Mouse (Mus musculus): ENCODE results near the gene Aak1.
"Not testable (repeated sequence)": the region's sequence is repeated elsewhere in the genome, so short reads cannot be mapped to it uniquely, and the experiment has no call there.

Gene Aak1

GRCm38 (mm10) chr6:87026980-87027379, 177.7 kb downstream of the Aak1 start:
- DNase-seq (ENCODE audit: low spot score): no peak

GRCm38 (mm10) chr6:87028881-87029280, 179.6 kb downstream of the Aak1 start:
- DNase-seq (ENCODE audit: low spot score): no peak

DNA sequence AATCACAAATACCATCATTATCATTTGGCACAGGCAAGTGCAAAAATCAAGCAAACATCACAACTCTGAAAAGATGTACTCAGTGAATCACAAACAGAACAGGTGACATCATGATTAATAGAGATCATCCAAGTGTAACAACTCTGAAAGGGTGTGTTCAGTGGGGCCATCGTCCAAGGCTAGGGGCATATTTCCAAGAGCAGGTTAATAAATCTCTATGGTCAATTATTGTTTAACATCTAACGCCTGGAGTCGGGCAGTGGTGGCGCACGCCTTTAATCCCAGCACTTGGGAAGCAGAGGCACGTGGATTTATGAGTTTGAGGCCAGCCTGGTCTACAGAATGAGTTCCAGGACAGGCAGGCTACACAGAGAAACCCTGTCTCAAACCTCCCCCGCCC, 182.0 kb downstream of the Aak1 start:
- DNase-seq (ENCODE audit: low spot score): not testable (repeated sequence)

- no peak for DNase-seq (ENCODE audit: low spot score)
These were observed 183.1 kb downstream of the Aak1 start for GRCm38 (mm10) chr6:87032401-87032800.

- no peak for DNase-seq (ENCODE audit: low spot score)
These were observed 185.1 kb downstream of the Aak1 start for GRCm38 (mm10) chr6:87034395-87034794.

DNA sequence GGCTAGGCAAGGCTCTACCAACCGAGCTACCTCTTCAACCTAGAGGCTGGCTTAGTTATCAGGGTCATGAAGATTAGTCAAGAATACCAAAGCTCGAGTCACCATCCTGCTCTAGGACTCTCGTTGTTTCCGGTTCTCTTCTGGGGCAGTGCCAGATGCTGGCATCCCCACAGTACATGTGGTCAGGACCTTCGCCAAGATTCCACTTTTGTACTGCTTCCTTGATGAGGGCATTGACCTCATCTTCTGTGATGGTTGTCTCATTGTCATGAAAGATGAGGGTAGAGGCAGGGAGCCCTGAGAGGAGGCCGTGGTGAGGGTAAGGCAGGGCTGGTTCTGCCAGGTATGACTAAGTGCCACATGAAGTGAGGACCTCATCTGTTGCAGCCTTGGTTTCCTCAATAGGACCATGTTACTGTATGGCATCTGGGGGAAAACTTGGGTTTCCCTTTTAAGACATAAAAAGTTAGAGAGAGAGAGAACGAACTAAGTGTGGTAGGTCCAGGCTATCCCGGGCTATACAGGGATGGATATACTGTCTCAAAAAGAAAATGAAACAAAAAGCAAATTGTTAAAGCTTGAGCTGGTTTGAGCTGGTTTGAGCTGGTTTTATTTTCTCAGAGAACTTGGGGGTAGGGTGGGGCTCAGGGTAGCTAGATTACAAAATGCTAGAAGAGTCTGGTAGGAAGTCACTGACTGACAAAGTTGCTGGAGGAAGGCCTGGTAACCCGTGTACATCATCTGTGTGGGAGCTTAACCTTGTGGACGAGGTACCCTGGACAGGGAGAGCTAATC, 188.7 kb downstream of the Aak1 start:
- DNase-seq (ENCODE audit: low spot score): no peak

GRCm38 (mm10) chr6:87039161-87039560, 189.8 kb downstream of the Aak1 start:
- DNase-seq (ENCODE audit: low spot score): no peak

- peak; percentile 9 for DNase-seq (ENCODE audit: low spot score)
These were observed 191.7 kb downstream of the Aak1 start for GRCm38 (mm10) chr6:87040971-87041370.

GRCm38 (mm10) chr6:87041431-87041830, 192.1 kb downstream of the Aak1 start:
- no peak for DNase-seq (ENCODE audit: low spot score)

DNA sequence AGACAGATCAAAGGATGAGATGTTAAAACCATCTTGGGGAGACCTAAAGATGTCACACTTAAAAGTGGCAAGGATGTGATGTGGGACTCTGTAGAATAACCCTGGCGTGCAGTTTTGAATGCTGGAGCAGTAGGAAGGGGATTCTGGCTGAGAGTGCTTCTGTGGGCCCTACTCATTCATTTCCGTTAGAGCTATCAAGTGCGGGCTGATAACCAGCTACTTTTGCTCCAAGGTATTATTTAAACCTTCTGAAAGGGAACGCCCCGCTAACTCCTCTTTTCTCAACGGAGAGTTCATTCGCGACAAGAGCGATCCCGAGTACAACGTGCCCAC, 192.7 kb downstream of the Aak1 start:
- DNase-seq (ENCODE audit: low spot score): no peak

DNA sequence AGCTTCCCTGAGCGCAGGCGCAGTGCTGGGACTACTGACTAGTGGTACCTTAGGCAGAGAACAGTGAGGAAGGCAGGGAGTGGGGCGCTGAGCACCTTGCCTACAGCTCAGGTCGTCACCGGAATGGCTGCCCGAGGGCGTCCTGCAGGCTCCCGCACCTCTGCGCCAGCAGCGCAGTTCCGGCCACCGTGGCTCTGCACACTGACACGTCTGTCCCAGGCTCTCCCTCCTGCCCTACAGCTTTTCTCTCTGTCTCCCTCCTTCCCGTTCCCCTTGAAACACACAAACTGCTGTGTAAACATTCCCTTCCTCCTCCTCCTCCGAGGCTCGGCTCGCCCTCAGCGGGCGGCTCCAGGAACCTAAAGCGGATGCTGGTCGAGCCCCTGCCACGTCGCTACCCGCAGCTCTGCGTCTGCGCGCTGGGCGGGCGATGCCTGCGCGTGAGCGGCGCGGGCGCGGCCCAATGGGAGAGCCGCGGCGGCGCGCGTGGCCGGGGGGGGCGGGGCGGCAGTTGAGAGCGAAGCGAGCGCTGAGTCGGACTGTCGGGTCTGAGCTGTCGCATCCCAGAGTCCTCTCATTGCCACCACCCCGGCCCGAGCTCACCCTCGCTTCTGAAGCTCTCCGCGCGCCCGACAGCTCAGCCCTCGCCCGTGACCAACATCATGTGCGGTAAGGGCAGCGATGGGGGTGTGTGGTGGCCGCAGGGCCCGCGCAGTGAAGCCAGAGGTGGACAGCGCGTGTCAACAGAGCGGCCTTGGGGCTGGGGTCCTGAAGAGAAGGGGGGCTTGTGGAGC, 193.2 kb downstream of the Aak1 start, which contains the start of gene Gfpt1:
Gene Gfpt1, plus strand, starts transcription at position 510 of the 794 bp plus-strand sequence.
- DNase-seq (ENCODE audit: low spot score): peak; percentile 96

- DNase-seq (ENCODE audit: low spot score): peak; percentile 37
These were observed 193.8 kb downstream of the Aak1 start for GRCm38 (mm10) chr6:87043131-87043516.

GRCm38 (mm10) chr6:87044895-87045294, 195.6 kb downstream of the Aak1 start:
- no peak for DNase-seq (ENCODE audit: low spot score)

DNA sequence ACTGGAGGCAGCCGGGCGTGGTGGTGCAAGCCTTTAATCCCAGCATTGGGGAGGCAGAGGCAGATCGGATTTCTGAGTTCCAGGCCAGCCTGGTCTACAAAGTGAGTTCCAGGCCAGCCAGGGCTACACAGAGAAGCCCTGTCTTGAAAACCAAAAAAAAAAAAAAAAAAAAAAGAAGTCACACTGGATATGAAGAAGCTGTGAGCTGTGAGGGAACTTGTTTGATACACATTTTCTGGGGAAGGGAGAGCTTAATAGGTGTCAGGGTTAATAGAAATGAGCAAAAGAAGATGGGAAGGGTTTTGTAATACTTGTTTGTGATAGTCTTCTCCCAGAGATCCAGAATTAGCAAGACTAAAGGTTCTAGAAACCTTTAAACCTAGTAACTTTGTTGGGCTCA, 196.2 kb downstream of the Aak1 start:
- no peak for DNase-seq (ENCODE audit: low spot score)

DNA sequence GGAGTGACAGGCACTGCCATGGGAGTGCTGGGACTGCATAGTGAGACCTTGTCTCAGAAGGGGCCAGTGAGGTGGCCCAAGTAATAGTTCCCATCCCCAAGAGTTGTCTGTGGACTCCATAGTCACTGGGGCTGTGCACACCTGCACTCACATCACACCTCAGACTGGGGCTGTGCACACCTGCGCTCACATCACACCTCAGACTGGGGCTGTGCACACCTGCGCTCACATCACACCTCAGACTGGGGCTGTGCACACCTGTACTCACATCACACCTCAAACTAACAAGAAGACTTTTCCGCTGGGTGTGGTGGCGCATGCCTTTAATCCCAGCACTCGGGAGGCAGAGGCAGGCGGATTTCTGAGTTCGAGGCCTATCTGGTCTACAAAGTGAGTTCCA, 199.4 kb downstream of the Aak1 start:
- not testable (repeated sequence) for DNase-seq (ENCODE audit: low spot score)

- DNase-seq (ENCODE audit: low spot score): no peak
These were observed 202.6 kb downstream of the Aak1 start for GRCm38 (mm10) chr6:87051886-87052425.

Data from embryo, embryonic 10.5 days (tissue).